Mouse (Mus musculus) cerebellum, adult 11 months (tissue): Measurements from ENCODE around the gene Trim37.
"Not testable (repeated sequence)": the region's sequence is repeated elsewhere in the genome, so short reads cannot be mapped to it uniquely, and the experiment has no call there.

Experiments
- DNase-seq: peaks from one replicate; pipeline ENCODE4 v3.0.0; 2022

Gene Trim37

DNA sequence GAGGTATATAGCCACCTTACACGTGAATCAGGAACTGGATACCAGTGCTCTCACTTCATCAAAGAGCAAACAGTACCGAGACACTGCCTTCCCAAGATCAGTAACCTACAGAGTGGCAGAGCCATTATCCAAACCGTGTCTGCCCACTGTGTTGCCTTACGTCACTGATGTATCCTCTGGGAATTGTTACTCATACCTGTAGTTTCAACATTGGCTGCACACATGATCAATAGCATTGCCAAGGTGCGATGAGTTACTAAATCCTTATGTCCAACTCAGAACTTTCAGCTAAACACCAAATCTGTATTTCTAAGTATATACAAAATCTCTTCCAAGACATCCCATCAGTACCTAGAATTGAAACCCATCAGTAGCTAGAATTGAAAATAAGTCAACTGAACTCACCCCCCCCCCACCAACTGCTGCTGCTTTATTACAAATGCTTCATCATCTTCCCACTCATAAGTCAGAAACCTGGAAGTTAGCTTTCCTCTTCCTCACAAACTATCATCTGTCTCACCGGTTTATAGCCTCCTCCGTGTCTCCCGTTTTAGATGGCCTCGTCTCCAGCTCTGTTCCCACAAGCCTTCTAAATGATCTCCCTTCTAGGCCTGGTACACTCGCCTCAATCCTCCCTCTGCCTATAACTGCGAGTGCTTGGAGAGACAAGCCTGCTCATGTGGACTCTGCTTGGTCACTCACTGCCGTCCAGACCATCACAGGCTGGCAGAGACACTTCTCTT is 108.0 kb downstream of the Trim37 start:
- no peak for DNase-seq

DNA sequence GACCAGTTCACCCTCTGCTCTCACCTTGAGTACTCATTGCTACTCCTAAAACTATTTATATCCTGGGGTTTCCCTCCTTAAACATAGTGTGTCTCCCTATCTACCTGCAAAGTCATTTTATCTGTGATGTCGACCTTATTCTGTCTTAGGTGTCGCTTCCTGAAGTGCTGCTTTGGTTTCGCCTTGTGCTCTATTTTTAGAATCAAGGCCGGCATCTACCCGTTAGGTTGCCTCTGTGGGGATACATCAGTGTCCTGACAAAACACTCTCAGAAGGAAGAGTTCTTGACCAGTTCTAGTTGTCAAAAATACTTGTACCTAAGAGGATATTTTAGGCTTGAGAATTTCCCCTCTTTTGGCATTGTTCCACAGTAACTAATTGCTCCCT is 108.6 kb downstream of the Trim37 start:
- DNase-seq, result no peak

DNA sequence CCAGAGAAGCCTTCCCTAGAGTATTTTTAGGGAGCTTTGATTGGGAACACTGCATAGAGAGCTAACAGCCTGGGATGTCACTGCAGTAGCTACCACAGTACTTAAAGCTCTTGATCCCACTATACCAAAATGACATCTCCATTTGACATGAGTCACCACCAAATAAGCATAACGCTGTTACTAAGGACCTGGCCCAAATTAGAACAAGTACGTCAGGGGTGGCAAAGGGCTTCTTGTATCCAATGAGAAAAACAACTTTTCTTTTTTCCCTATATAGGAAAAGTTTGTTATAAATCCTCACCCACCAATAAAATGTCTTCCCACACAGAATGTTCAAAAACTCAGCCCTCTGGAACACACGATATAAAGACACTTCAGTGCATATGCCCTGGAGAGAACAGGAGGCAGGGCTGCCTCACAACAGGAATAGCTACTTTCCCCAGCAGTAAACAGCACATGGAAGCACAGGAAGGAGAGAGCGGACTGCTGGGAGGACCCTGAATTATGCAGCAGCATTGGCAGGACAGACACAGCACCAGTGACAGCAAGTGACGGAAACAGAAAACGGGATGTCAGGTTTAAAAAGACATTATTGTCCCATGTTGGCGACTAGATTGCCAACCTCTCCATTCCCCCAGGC is 112.1 kb downstream of the Trim37 start:
- no peak for DNase-seq

DNA sequence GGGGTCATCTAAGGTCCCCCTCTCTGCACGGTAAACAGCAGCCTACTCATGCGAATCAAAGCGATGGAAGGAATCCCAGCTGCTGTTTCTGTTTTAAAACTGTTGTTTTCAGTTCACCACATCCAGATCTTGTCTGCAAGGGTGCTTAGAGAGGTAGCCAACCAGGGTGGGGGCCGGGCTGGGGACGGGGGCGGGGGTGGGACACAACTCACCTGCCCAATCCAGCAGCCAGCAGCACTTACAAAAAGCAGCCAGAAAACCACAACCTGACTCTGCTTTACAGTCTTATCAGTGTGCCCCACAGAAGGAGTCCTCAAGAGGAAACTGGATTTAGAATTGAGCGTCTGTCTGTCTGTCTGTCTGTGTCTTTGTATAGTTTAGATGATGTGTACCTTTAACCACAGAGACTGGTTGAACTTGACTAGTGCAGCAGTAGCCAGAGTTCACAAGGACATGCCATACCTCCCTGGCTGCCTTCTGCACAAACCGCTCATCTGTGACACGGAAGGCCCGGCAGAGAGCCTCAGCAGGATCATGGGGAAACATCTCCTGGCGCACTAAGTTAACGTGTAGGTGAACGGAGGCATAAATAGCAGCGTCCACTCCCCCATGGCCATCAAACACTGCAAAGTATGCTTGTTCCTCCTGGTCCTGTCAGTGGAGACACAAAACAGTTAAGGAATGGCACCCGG is 113.4 kb downstream of the Trim37 start:
- DNase-seq, result no peak

DNA sequence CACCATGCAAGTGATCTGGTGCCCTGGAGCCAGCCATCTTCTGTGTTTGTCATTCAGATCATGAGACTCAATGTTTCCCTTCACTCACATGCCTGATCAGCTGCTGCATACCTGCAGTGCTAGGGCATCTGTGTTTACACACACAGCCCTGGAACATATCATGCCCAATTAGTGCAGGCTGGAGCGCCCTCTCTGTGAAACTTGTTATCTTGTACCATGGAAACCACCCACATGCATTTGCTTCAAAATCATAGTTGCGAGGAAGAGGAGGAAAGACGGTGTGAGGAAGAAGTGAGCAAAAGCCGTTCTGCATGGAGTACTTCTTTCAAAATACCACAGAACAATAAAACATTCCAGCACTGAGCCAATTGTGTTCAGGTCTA is 113.9 kb downstream of the Trim37 start:
- DNase-seq, result no peak

DNA sequence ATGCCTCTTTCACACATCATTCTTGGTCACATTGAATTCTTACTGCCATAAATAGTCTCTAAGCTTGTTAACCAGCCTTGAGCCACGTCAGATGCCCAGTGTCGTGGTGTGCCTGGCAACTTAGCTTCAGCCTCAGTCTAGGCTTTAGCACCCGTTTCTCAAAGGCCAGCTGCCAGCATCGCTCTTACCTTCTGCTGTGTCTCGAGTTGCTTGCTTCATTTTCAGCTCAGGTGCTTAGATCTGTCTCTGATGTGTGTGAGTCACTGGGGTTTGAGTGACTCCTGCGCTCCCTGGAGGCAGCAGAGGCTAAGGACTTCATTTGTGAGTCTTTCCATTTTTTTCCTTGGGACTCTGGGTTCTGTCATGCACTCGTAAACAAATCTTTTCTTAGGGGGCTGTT is 114.4 kb downstream of the Trim37 start:
- no peak for DNase-seq

DNA sequence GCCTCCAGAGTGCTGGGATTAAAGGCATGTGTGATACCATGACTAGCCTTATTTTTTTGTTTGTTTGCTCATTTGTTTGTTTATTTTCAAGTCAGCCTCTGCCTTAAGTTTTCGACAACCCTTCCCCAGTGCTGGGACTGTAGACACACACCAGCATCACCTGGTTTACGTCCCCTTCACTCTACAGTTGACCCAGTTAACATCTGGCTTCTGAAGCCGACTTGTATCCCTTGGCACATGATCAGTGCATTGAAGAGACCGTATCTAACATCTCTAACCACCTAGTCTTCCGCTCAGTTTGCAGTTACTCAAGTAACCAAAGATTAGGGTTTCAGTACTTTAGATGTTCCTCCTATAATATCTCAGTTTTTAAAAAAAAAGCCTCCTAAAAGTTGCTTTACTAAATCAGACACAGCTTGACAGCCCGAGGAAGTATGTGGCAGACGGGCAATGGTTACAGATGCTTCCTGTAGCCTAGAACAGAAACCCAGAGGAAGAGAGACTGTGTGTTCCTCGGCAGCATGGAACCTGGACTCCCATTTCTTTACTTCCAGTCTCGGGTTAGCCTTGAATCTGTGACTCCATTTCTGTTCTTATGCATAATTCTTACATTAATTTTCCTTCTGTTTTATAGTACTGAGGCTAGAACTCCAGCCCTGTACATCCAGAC is 118.4 kb downstream of the Trim37 start:
- DNase-seq, result no peak

DNA sequence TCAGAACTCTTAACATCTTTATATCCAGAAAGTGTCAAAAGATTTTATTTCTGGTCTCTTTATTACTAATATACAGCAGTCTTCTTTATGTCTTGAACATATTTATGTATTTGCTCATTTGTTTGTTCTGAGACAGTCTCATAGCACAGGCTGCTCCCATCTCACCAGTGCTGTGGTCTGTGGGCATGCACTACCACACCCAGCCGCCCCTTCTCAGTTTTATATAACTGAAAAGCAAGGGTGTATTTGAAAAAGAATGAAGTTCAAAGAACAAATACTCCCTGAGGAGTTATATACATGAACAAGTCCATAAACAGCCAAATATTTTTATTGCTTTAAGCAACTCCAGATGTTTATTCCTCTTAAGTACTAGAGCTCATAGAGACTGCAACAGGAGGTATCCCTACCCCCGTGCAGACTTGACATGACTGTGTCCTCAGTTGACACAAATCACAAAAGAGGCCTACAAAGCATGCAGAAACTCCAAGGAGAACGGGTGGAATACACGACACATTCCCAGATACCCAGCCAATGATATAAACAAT is 119.3 kb downstream of the Trim37 start:
- DNase-seq, result no peak

DNA sequence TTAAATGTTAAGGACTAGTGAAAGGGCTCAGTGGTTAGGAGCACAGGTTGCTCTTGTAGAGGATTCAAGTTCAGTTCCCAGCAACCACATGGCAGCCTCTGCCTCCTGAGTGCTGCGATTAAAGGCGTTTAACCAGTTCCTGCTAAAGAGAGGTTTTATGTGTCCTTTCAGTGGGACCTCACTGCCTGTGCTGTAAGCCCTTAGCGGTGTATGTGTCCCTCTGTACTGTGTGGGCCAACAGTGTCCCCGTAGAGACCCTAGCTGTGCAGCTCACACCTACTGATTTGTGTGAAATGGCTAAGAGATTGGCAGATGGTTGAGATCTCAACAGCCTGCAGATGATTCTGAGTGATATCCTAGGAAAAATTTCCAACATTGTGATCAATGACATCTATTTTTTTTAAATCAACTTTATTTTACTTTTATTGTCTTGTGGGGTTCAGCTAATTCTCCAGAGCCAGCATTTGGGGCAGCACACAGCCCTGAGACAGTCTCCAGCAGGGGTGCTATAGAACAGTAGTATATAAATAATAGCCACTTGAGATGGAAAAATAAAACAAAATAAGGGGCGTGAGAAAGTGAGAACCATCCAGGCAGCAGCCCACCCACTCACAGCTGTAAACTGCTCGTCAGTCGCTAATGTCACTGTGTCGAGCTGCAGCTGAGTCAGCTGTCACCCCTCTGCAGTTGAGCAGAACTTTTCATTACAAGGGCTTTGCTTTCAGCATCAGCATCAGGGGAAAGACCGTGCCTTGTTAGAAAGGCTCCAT is 120.0 kb downstream of the Trim37 start:
- no peak for DNase-seq

DNA sequence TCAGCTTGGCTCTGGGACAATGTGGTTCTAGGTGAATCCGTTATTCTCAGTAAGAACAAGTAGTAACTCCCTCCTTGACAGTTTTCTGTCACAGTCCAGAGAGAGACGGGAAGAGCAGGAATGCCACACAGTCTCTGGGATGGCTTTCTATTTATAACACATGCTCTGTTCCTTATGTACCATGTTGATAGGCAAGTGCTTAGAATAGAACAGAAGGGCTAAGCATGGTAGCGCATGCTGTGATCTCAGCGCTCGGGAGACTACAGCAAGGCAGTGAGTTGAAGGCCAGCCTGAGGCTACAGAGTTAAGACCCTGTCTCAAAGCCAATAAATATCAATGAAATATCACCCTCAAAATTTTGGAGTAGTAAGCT is 120.6 kb downstream of the Trim37 start:
- no peak for DNase-seq

DNA sequence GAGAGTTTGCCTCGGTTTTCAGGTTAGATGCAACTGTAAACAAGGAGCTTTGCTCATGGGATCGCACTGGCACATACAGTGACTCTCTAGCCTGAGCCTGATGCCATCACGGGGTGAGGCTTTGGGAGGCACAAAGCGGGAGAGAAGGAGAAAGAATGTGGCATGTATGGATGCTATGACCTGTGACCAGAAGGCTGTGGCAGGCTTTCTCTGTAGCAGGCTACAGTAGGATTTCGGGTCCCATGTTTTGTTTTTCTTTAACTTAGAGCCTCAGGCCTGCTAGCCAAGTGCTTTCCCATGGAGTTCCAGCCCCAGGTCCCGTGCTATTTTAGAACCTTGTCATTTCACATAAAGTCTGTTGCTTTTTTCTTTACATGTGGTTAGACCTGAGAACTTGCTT is 123.3 kb downstream of the Trim37 start:
- DNase-seq, result no peak

DNA sequence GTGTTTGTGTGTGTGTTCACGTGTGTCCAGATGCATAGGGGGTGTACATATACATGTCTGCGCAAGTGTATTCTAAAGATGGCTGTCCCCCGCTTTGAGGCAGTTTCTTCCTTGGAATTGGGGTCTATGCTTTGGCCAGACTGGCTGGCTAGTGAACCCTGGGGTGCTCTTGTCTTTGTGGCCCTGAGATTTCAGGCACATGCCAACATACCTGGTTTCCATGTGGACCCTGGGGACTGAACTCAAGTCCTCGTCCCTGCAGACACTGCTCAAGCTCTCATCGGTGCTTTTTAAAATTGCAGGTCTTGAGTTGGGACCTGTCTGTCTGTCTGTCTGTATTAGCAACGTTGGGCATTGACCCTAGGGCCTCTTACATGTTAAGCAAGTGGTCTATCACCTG is 126.4 kb downstream of the Trim37 start:
- no peak for DNase-seq

DNA sequence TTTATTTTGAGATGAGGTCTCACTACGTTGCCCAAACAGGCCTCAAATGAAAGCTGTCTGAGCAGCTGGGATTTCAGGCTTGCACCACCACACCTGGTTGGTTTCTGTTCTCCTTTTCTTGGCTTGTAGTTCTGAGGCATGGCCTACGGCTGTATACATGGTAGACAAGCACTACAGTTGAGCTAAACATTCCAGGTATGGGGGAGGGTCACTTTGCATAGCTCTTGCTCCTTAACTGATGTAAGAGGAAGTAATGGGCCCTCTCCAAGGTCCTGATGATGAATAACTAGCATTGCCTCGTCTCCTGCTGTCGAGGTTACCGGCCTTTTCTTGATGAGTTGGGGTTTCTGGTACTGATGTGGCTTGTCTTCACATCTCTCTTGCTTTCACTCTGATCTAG is 127.3 kb downstream of the Trim37 start:
- no peak for DNase-seq

DNA sequence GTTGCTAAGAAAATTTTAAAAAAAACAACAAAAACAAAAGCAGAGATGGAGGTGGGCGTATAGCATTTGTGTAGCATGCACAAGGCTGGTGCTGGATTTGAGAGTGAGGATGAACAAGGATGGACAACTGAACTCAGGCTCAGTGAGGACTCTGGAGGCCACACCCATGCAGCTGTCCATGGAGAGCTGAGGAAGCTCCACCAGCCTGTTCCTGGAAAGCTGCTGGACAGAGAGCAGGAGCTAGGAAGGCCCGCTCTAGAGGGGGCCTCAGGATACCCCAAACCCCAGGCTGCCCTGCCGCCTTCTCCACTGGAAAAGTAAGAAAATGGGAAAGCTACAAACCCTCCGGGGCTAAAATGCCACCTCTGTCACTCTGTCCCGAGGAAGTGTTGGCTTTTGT is 130.4 kb downstream of the Trim37 start:
- no peak for DNase-seq

DNA sequence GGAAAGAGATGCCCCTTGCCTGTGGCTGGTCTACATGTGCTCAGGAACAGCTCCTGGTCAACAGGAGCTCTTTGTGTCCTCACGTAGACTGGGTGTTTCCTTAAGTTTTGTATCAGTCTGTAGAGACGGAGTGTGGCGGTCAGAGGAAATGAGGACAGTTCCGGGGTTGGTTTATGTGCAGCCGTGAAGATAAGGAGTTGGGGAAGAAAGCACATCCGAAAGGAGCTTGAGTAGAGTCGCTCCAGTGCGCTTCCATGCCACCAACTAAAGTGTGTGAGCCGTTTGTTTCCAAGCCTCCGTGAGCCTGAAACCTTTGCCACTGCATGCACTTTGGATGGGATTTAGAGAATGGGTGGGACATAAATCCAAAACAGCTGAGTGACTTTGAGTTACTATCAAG is 132.9 kb downstream of the Trim37 start:
- DNase-seq, result no peak

DNA sequence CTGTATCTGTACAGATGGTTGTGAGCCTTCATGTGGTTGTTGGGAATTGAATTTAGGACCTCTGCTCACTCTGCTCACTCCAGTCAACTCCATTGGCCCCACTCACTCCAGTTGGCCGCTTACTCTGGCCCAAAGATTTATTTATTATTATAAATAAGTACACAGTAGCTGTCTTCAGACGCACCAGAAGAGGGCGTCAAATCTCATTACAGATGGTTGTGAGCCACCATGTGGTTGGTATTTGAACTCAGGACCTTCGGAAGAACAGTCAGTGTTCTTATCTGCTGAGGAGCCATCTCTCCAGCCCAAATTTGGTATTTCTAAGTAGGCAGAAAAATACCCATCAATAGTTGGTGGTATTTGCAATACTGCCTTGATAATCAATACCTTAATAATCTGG is 134.8 kb downstream of the Trim37 start:
- DNase-seq, result not testable (repeated sequence)

DNA sequence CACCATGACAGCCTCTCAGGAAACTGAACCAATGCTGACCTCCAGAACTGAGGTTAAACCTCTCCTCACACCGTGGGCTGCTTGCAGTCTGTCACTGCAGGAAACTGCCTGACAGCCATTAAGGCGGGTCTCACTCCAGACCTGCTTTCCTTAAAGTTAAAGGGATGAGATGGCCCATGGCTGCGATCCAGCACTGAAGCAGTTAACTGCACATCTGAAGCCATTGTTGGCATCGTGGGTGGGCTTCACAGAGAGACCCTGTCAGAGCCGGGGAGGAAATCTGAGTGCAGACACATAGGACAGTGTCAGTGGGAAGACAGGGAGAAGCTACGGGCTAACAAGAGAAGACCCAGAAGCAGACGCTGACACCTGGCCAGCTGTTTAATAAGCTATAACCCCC is 137.1 kb downstream of the Trim37 start:
- no peak for DNase-seq

DNA sequence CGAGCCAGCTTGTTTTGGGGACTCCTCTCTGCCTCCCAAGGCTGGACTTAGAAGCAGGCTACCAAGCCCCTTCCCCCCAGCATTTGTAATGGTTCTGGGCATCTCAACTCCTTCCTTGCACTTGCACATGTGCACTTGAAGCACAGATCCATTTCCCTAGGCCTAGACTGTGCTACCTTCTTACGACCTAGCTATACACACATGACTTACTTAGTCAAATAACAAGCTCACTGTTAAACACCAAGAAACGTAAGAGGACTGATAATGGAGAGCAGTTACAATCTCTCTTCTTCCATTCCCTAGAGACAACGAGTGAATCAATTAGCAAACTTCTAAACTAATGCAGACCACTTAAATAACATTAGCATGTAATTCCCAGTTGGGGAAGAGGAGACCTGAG is 139.4 kb downstream of the Trim37 start:
- DNase-seq, result no peak

DNA sequence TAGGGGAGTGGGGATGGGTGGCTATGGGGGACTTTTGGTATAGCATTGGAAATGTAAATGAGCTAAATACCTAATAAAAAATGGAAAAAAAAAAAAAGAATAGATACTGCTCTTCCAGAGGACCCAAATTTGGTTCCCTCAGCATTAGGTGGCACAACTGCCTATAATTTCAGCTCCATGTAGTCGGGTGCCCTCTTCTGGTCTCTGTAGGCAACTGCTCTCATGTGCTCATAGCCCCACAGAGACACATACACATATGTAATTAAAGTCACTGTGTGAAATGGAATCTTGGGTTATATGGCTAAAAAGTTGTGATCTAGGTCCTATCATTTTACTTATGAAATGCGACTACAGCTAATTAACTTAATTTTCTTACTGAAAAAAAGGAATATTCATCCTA is 141.9 kb downstream of the Trim37 start:
- DNase-seq, result no peak
